Mouse (Mus musculus): ENCODE measurements around the gene Tsacc.

- no peak for TF ChIP-seq CTCF (IDR thresholded peaks at IDR 0.05; ENCODE audit: low read depth)
- TF ChIP-seq EP300 (IDR thresholded peaks at IDR 0.05; ENCODE audit: low read depth) = no peak
Measured at GRCm38 (mm10) chr3:88248406-88248805, 48.4 kb downstream of the Tsacc start.
